Mouse (Mus musculus) CD8-positive naive resting alpha-beta T cell, adult 57 days (primary cell): ENCODE measurements around the gene Cpeb1. TPM values are rescaled to one million over a fixed set of nuclear protein-coding genes. Genes with fewer than 3 reads are reported as not detected.

ENCODE experiments used
- total RNA-seq: library from RNA; stranded (reverse); gene quantifications from one replicate; pipeline ENCODE4 v1.2.4, GENCODE M21; 2023

Gene Cpeb1
- not detected for total RNA-seq

GRCm38 (mm10) chr7:81455155-81455651 is at the start of gene Cpeb1:
Gene Cpeb1, minus strand, starts transcription at chr7:81455465.

DNA sequence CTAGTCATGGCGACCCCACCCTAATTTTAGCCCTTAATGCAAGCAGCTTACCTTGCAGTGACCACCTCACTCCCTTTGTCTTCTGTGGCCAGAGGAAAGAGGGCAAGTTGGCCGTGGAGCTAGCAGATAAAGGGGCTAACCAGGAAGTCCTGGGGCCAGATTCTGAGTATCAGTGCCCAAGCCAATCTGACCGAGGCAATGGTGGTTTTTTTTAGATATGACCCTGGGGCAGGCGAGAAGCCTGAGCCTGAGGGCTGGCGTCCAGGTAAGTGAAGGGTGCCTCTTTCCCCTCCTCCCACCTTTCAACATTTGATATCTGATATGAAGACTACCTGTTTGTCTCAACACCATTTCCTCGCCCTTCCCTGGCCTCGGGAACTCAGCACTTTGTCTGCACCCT is 42.9 kb upstream of the Cpeb1 start, which contains the start of gene BC048679:
Gene BC048679 (minus strand): TSS at position 101 of the 400 bp plus-strand sequence.

DNA sequence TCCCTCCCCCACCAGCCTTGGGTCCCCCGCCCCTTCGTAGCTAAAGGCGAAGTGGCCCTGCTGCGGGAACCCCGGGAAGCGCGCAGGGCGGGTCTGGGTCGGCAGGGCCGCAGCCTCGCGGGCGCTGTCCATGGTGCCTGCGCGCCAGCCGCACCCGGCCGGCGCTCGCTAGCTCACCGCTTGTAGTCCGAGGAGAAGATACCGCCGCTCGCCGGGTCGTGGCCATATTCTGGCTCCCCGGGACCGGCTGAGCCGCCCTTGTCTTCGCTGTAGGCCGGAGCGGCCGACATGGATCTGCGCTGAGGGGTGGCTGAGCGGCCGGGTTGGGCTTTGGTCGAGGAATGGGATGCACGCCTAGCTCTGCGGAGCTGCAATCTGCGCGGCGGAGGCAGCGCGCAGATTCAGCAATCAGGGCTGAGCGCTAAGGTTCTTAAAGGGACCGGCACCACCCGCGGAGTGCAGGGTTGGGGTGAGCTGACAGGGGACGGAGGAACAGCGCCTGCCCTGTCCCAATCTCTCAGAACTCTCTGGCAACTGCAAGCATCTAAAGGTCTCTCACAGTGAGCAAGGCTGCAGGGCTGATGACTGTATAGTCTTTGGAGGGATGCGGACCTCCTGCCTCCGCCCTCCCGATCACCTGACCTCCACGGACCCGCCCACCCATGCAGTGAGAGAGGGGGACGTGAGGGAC is 38.2 kb upstream of the Cpeb1 start, which contains the start of gene Ap3b2:
Gene Ap3b2 (minus strand): TSS at position 595 of the 691 bp plus-strand sequence.

GRCm38 (mm10) chr7:81344544-81345446 is 110.5 kb downstream of the Cpeb1 start, which contains the start of gene Rps17:
Gene Rps17, minus strand, starts transcription at chr7:81345254.

Other genes starting within 250 kb of the Cpeb1 start
- 6.6 TPM for gene Pde8a, start 241.9 kb downstream of the Cpeb1 start, total RNA-seq
- gene Rps17, start 110.2 kb downstream of the Cpeb1 start, total RNA-seq, result 3,037 TPM
- gene Ap3b2, start 38.5 kb upstream of the Cpeb1 start, total RNA-seq, result not detected
- gene BC048679, start 42.8 kb upstream of the Cpeb1 start, total RNA-seq, result not detected
- gene Fsd2, start 111.5 kb upstream of the Cpeb1 start, total RNA-seq, result 1.0 TPM
- 30.5 TPM for gene Whamm, start 115.8 kb upstream of the Cpeb1 start, total RNA-seq